Mouse (Mus musculus): ENCODE measurements around the gene Olfr1031.
"Not testable (repeated sequence)": the region's sequence is repeated elsewhere in the genome, so short reads cannot be mapped to it uniquely, and the experiment has no call there.

Olfr1031 gene

GRCm38 (mm10) chr2:85990004-85990403 lies at the start of gene Olfr1031:
TSS of gene Olfr1031 (plus strand) at chr2:85990304.
- no peak for DNase-seq (ENCODE audit: low spot score in 2 of 2)

- DNase-seq (ENCODE audit: low spot score in 2 of 2) = no peak
Measured at GRCm38 (mm10) chr2:85950137-85950536, 40.0 kb upstream of the Olfr1031 start, which contains the start of gene Olfr1028. TSS of gene Olfr1028 (plus strand) at chr2:85950437.

GRCm38 (mm10) chr2:85973595-85973994 lies 16.5 kb upstream of the Olfr1031 start, which contains the start of gene Olfr1029:
TSS of gene Olfr1029 (plus strand) at chr2:85973895.
- no peak for DNase-seq (ENCODE audit: low spot score in 2 of 2)

- no peak for DNase-seq (ENCODE audit: low spot score in 2 of 2)
Measured at GRCm38 (mm10) chr2:85978976-85979375, 11.1 kb upstream of the Olfr1031 start, which contains the start of gene Olfr1030. TSS of gene Olfr1030 (plus strand) at chr2:85979276.

DNA sequence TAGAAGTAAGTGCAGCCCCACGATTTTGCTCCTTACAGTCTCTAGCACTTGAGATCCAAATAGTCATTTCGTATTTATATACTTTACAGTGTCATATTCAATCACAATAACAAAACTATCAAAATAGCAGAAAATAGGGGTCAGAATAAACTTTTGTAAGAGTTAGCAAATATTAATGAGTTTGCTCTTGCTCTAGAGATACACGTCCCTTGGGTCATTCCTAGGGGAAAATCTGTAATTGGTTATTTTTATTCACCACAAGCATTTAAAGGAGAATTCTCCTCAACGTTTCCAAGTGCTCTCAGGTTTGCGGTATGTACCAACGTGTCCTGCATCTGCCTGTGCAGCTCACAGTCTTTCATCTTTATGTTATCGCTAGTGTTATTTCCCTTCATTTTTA lies 15.1 kb downstream of the Olfr1031 start, which contains the start of gene Olfr1032:
Olfr1032 (plus strand) TSS at position 301 of the 400 bp plus-strand sequence.
- DNase-seq (ENCODE audit: low spot score in 2 of 2) = no peak

DNA sequence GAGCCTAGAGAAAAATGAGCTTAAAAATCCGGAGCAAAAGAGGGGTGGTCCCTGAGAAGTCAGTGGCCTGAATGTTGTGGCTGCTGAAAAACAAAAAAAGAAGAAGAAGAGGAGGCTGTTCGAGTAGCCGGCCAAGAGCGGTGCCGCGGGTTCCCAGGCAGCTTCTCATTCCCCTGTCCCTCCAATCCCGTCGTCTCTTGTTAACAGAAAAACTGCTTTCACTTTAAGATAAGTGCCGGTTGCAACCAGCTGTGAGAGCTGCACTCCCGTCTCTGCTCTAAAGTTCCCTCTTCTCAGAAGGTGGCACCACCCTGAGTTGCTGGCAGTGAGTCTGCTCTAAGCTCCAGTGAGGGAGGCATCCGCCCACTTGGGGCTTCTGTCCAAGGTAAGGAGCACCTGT lies 30.3 kb downstream of the Olfr1031 start, which contains the start of gene Olfr1033:
Olfr1033 (plus strand) TSS at position 228 of the 400 bp plus-strand sequence.
- DNase-seq (ENCODE audit: low spot score in 2 of 2) = not testable (repeated sequence)

DNA sequence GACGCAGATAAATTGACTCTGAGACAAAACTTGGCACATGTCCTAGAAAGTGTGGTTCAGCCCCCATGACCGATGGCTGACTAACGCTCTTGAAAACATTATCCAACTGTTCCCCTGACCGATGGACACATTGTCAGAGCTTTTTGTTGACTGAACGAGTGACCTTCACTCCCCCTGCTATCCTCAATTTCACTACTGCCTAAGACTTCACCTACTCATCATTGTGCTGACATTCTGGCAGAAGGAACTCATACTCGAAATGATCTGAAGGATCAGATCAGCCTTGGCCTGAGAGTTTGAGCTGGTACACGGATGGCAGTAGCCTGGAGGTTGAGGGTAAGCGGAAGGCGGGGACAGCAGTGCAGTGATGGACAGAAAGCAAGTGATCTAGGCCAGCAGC lies 31.4 kb downstream of the Olfr1031 start:
- DNase-seq (ENCODE audit: low spot score in 2 of 2) = not testable (repeated sequence)

All from frontal cortex, postnatal 14 days (tissue).